ENCODE assay signal across 19 mouse cellular contexts in the genomic region with DNA sequence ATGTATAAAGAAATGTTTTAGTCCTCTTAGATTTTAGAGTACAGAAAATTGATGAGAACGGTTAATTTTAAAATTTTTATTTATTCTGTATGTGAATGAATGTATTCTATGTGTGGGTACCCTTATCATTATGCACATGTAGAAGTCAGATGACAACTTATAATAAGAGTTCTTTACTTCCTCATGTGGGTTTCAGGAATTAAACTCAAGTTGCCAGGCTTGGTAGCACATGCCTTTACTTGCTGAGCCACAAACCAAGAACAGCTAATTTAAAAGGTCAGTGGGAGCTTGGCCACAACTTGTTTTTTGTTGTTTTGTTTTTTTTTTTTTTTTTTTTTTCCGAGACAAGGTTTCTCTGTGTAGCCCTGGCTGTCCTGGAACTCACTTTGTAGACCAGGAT. TPM values are rescaled to one million over a fixed set of nuclear protein-coding genes. Genes with fewer than 3 reads are reported as not detected.
DNase-seq lines count a peak whose midpoint lies in the region; ATAC-seq and TF ChIP-seq lines count a peak whose summit lies in the region.
"Had no signal": no experiment of that assay in that cellular context is flagged by ENCODE, and none has a peak within 500 bp of the region (broad histone marks: within the 10 kb centered on the region; RNA-seq: fewer than 3 reads in every experiment).

No protein-coding gene starts in this region.

- TF ChIP-seq RAD21 in MEL (IDR thresholded peaks at IDR 0.05; ENCODE audit: low read depth, low read length) = no peak

- H3K4me3 ChIP-seq in MEL (ENCODE audit: control insufficient read depth in 1 of 2, insufficient read depth in 1 of 2, low read depth in 2 of 2, low read length in 2 of 2) = no peak overlapping the region
- H3K4me3 ChIP-seq in liver, postnatal 0 days (ENCODE audit: low read depth, low read length) = no peak overlapping the region
- H3K4me3 ChIP-seq: embryonic facial prominence, embryonic 10.5 days; embryonic facial prominence, embryonic 12.5 days; forebrain, embryonic 13.5 days; forebrain, embryonic 15.5 days had no signal

- no peak overlapping the region for H3K9ac ChIP-seq in MEL (ENCODE audit: control insufficient read depth, low read depth, low read length, poor library complexity, severe bottlenecking)
- H3K9ac ChIP-seq in liver, postnatal 0 days (replicated peaks) = no peak overlapping the region
- H3K9ac ChIP-seq: embryonic facial prominence, embryonic 12.5 days; forebrain, embryonic 13.5 days; forebrain, embryonic 15.5 days; forebrain, postnatal 0 days had no signal

- no peaks in the 10 kb centered on the region for H3K9me3 ChIP-seq in MEL (replicated peaks; ENCODE audit: insufficient read depth, low read length)
- no peaks in the 10 kb centered on the region for H3K9me3 ChIP-seq in liver, postnatal 0 days (ENCODE audit: low read length)
- H3K9me3 ChIP-seq: embryonic facial prominence, embryonic 10.5 days; embryonic facial prominence, embryonic 12.5 days; forebrain, embryonic 13.5 days; forebrain, embryonic 15.5 days; G1E had no signal

- no peak for TF ChIP-seq EP300 in MEL (IDR thresholded peaks at IDR 0.05; ENCODE audit: low read depth in 1 of 2, low read length in 2 of 2)
- TF ChIP-seq EP300 in liver, postnatal 0 days (IDR thresholded peaks at IDR 0.05; ENCODE audit: low read depth) = no peak

- DNase-seq in A20 (ENCODE audit: low read depth, low spot score) (peak; percentile 59), MEL (ENCODE audit: low read depth, low spot score) (peak; percentile 42)
- peak; percentile 12 for DNase-seq in splenic B cell, adult 2 months (ENCODE audit: low read depth, low spot score)
- DNase-seq in liver, postnatal 0 days = no peak
- no peak for DNase-seq in urinary bladder, postnatal 25 days (ENCODE audit: low spot score)
- DNase-seq: adrenal gland, adult 2 months; adrenal gland, postnatal 10 days; adrenal gland, postnatal 25 days; cerebellum, adult 11-12 months; cerebellum, adult 2 months; cerebellum, adult 9-10 months; cerebellum, postnatal 10 days; cerebellum, postnatal 25 days; forebrain, postnatal 0 days had no signal

- peaks cover 7 to 12% of the 10 kb centered on the region in 2 experiments for H3K36me3 ChIP-seq in MEL (ENCODE audit: control insufficient read depth in 1 of 2, insufficient read depth in 2 of 2, low read length in 2 of 2)
- 0 out of 2 replicates have a peak, but pooled peaks cover 2% of the 10 kb centered on the region for H3K36me3 ChIP-seq in splenic B cell, adult 2 months (ENCODE audit: control insufficient read depth, insufficient read depth, low read length, poor library complexity, severe bottlenecking)
- H3K36me3 ChIP-seq in liver, postnatal 0 days (replicated peaks; ENCODE audit: insufficient read depth, low read length) = peaks cover 2% of the 10 kb centered on the region; the same call in 1 of the 2 replicates

- peaks cover 7 to 9% of the 10 kb centered on the region in 2 experiments; a peak in 3 of 4 replicates for H3K4me1 ChIP-seq in MEL (ENCODE audit: control insufficient read depth in 1 of 2, insufficient read depth in 2 of 2, low read length in 2 of 2)
- H3K4me1 ChIP-seq in liver, postnatal 0 days (ENCODE audit: insufficient read depth) = no peaks in the 10 kb centered on the region
- H3K4me1 ChIP-seq: embryonic facial prominence, embryonic 10.5 days; embryonic facial prominence, embryonic 12.5 days; forebrain, embryonic 13.5 days; forebrain, embryonic 15.5 days had no signal

- no peak for TF ChIP-seq CTCF in MEL (IDR thresholded peaks at IDR 0.05 in 2 of 3, conservative IDR thresholded peaks at IDR 0.05 in 1 of 3; ENCODE audit: control insufficient read depth in 1 of 3, insufficient read depth in 1 of 3, low read depth in 2 of 3, low read length in 3 of 3, poor library complexity in 1 of 3, severe bottlenecking in 1 of 3)
- TF ChIP-seq CTCF in liver, postnatal 0 days (IDR thresholded peaks at IDR 0.05; ENCODE audit: low read depth) = no peak

- no peak for TF ChIP-seq POLR2A in MEL (IDR thresholded peaks at IDR 0.05; ENCODE audit: control insufficient read depth in 1 of 2, insufficient read depth in 1 of 2, low read depth in 1 of 2, low read length in 2 of 2, poor library complexity in 1 of 2)

- no peaks in the 10 kb centered on the region for H3K79me2 ChIP-seq in MEL (ENCODE audit: control insufficient read depth, insufficient read depth, low read length, poor library complexity)

- no peak for ATAC-seq in liver, postnatal 0 days
- ATAC-seq: forebrain, embryonic 13.5 days; forebrain, embryonic 15.5 days; forebrain, postnatal 0 days had no signal

- H3K27me3 ChIP-seq in MEL (ENCODE audit: control insufficient read depth in 1 of 2, insufficient read depth in 2 of 2, low read length in 2 of 2) = no peaks in the 10 kb centered on the region
- H3K27me3 ChIP-seq in splenic B cell, adult 2 months (ENCODE audit: control insufficient read depth, insufficient read depth, low read length, poor library complexity, severe bottlenecking) = no peaks in the 10 kb centered on the region; the same call in 1 of the 2 replicates
- no peaks in the 10 kb centered on the region for H3K27me3 ChIP-seq in liver, postnatal 0 days (ENCODE audit: insufficient read depth, low read length)
- H3K27me3 ChIP-seq: embryonic facial prominence, embryonic 12.5 days; forebrain, embryonic 13.5 days; forebrain, embryonic 15.5 days had no signal

- 85% methylated on average over 2 of the region's 2 CpGs for WGBS in liver, postnatal 0 days (ENCODE audit: insufficient replicate concordance)

- H3K4me2 ChIP-seq in liver, postnatal 0 days (ENCODE audit: low read depth, low read length) = no peak overlapping the region
- H3K4me2 ChIP-seq: embryonic facial prominence, embryonic 12.5 days; forebrain, embryonic 13.5 days; forebrain, embryonic 15.5 days had no signal

- no peak overlapping the region for H3K27ac ChIP-seq in MEL (ENCODE audit: control insufficient read depth, low read depth, low read length)
- H3K27ac ChIP-seq in liver, postnatal 0 days (ENCODE audit: low read depth) = no peak overlapping the region
- H3K27ac ChIP-seq: embryonic facial prominence, embryonic 10.5 days; embryonic facial prominence, embryonic 12.5 days; forebrain, embryonic 13.5 days; forebrain, embryonic 15.5 days had no signal

TF ChIP-seq in MEL, 35 proteins besides CTCF, POLR2A, EP300 and RAD21:
- TF ChIP-seq ZKSCAN1 (IDR thresholded peaks at IDR 0.05; ENCODE audit: low read depth, low read length) = no peak
- TF ChIP-seq MYB (IDR thresholded peaks at IDR 0.05; ENCODE audit: low read depth, low read length) = no peak
- no peak for TF ChIP-seq CHD2 (IDR thresholded peaks at IDR 0.05; ENCODE audit: low read length)
- peak; percentile 59; the same call in 1 of the 2 replicates for TF ChIP-seq MXI1 (IDR thresholded peaks at IDR 0.05; ENCODE audit: low read depth, low read length)
- peak; percentile 9; the same call in 1 of the 2 replicates for TF ChIP-seq GATA1 (IDR thresholded peaks at IDR 0.05; ENCODE audit: low read depth, low read length)
- 0 out of 2 replicates have a peak, but pooled peaks have one; percentile 48 for TF ChIP-seq MYC (IDR thresholded peaks at IDR 0.05; ENCODE audit: low read depth, low read length)
- peak; percentile 13; the same call in 1 of the 2 replicates for TF ChIP-seq ETS1 (IDR thresholded peaks at IDR 0.05; ENCODE audit: low read depth, low read length)

RNA-seq across cellular contexts. Expression of gene Rtf1, which starts 20.0 kb away (rescaled TPM):
- total RNA-seq in MEL (2012; rRNA removed) = 10.6 and 12.8 TPM in 2 replicates
- polyA plus RNA-seq in MEL (2012; ENCODE audit: insufficient read depth in 1 of 2, insufficient read length in 2 of 2, low read depth in 1 of 2, low replicate concordance in 2 of 2, missing spikeins in 1 of 2) = 10 to 100 TPM in 1 of 2 experiments, not detected in 1; 46.0 TPM
- polyA plus RNA-seq in liver, postnatal 0 days (2015; fragmentation: Nextera tagmentation; extraction: Ambion mirVana) = 17.0 and 19.3 TPM in 2 replicates

RNA-seq across cellular contexts. Expression of gene Ndufaf1, which starts 32.2 kb away (rescaled TPM):
- 25.3 and 25.8 TPM in 2 replicates for total RNA-seq in MEL (2012; rRNA removed)
- 10 to 100 TPM in 1 of 2 experiments, not detected in 1; 18.0 TPM for polyA plus RNA-seq in MEL (2012; ENCODE audit: insufficient read depth in 1 of 2, insufficient read length in 2 of 2, low read depth in 1 of 2, low replicate concordance in 2 of 2, missing spikeins in 1 of 2)
- polyA plus RNA-seq in liver, postnatal 0 days (2015; fragmentation: Nextera tagmentation; extraction: Ambion mirVana) = 26.7 and 27.2 TPM in 2 replicates

RNA-seq across cellular contexts. Expression of gene Itpka, which starts 47.3 kb away (rescaled TPM):
- total RNA-seq in MEL (2012; rRNA removed) = 1.8 and 2.1 TPM in 2 replicates
- 1 to 10 TPM in 1 of 2 experiments, not detected in 1; 3.1 TPM for polyA plus RNA-seq in MEL (2012; ENCODE audit: insufficient read depth in 1 of 2, insufficient read length in 2 of 2, low read depth in 1 of 2, low replicate concordance in 2 of 2, missing spikeins in 1 of 2)
- 2.7 and 3.6 TPM in 2 replicates for polyA plus RNA-seq in liver, postnatal 0 days (2015; fragmentation: Nextera tagmentation; extraction: Ambion mirVana)

Comparison
In these comparisons a context has a peak if more than half of its experiments do, and no peak if none do; other contexts are left out.
1. DNase-seq: peak in A20 (single experiment), MEL (single experiment) and splenic B cell, adult 2 months (single experiment); none in liver, postnatal 0 days (single experiment) and urinary bladder, postnatal 25 days (single experiment).